Mouse (Mus musculus) frontal cortex, postnatal 14 days (tissue): ENCODE results near the gene Pan3.

ENCODE experiments used
- DNase-seq, 2 experiments: peaks; one replicate each; pipeline ENCODE4 v3.0.0; 2022; ENCODE audit warnings: low spot score in 2 of 2

Gene Pan3

DNA sequence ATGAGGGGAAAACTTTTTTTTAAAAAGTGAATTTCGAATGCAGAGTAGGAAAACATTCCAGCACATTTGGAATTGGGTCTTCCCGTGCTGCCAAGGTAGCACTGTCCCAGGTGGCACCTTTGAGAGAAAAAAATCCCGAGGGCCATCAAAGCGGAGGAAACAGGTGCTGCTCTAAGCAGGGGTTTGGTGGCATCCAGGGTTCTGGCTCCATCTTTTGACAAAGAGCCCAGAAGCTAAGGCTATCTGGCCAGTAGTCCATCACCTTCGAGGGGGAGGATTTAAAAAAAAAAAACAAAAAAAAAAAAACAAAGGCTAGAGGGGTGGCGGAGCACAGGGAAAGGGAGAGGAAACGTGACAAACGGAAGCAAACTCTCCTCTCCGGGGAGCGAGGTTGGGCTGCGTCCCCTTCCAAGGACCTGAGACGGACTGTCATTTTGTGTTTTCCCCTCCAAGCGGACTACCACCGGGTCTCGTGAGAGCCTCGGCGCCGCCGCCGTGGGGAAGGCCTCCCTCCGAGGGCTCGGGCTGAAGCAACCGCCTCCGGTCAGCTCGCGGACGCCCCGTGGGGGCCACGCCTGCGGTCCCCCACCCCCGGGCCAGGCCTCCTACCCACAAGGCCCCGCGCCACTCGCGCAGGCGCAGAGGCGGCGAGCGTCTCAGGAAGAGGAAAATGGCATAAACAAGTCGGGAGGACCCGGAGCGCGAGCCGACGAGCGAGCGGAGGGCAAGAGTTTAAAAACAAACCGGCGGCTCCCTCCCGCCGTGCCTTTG is at the start of gene Pan3:
Pan3 (plus strand) TSS at position 627 of the 771 bp plus-strand sequence.
- DNase-seq, result peak; percentile 90 to 92

DNA sequence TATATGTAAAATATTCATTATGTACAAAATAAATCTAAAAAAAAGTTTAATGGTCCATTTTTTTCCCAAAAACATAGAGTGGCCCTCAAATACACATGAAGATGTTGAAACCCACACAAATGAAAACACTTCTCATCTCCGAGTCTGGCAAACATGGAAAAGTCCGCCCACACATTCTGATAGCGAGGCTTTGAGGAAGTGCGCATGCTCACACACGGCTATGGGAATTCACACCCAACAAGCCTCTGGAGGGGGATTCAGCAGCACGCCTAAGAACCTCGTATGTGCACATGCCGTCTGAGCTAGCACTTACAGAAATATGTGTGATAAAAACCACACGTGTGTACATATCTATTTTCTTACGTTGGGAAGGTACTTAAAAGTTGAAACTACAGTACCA is 48.6 kb upstream of the Pan3 start:
- no peak for DNase-seq

DNA sequence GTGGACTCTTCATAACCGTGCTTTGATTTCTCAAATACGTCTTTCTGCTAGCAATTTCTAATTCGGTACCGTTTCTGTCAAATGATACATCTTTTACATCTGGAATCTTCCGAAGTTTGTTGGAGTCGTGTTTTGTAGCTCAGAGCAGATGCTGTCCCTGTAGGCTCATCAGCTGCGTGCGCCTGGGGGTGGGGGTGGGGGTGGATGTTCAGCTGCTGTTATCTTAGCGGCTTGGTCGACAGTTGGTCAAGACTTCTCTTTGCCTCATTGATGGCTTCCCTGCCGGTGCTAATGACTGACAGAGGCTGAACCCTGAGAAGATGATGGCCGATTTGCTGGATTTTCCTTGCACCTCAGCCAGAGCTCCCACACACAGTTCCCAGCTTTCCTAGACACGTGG is 43.1 kb upstream of the Pan3 start:
- no peak for DNase-seq

DNA sequence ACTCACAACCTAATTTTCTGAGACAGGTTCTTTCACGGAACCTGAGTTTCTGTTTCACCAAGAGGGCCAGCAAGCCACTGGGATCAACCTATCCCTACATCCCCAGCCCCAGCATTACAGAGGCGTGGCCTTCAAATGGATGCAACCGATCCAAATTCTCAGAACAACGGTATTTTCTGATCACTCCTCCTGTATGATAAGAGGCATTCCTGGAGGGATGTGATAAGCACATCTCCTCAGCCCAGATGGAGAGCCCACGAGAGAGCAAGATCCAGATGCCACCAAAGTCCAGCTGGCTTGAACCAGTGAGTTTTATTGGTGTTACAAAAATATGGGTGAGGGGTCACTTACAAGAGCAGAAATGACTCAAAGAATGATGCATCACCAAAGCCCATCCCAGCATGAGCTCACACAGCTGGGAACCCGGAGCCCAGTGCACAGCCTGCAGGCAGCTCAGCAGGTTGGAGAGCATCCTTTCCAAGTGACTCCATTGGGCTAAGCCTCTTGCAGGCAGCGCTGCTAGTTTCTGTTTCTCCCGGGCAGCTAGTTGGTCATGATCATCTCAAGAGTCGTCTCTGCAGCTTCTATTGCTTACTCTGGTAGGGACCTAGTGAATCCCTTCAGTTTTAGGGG is 41.5 kb upstream of the Pan3 start:
- DNase-seq, result no peak

DNA sequence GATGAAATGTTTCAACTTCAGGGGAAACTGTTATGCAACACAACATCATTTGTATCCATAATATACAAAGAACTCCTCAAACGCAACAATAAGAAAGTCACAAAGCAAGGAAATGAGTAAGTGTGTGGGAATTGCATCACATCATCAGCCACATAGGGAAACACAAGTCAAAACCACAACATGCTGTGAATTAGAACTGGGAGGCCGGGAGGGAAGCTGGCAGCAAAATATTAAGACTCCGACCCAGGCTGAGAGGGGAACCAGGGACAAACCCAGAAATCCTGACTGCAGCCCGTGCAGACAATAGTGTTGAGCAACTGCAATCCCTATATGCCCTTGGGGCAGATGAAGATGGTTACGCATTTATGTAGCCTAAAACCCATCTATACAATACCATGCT is 40.9 kb upstream of the Pan3 start:
- DNase-seq, result no peak

DNA sequence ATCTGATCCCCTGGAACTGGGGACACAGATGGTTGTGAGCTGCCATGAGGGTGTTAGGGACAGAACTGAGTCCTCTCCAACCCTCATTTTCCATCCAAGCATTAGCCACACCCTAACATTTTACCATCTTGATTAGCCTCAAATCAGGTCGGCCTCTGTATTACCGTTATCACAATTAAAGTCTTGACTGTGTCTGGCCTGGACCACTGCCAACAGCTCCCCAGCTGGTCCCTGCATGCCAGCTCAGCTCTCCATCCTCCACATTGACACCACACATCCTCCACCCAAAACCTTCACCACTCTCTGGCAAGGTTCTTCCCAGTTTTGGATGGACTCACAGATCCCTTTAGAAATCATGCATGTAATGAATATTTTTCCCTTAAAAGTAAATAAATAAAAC is 39.2 kb upstream of the Pan3 start:
- DNase-seq, result no peak

DNA sequence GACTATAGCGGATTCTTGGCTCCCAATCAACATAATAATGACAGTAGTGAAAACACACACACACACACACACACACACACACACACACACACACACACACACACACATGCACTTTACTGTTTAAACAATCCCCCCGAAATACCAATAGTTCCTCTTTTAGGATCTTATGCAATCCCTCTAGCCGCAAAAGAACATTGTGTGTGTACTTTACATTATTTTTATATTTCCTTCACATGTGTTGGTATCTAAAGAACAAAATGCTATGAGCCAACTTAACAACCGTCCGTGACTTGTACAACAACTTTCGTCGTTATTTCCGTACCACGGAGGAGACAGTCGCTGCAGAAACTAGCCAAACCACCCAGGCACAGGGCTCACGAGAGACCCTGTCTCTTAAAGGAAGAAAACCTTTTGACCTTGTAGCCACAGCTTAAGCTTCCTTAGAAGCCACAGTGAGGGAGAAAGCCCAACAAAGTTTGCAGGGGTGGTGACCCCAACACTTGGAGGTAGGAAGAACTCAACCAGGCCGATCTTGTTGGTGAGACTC is 37.2 kb upstream of the Pan3 start:
- DNase-seq, result no peak

DNA sequence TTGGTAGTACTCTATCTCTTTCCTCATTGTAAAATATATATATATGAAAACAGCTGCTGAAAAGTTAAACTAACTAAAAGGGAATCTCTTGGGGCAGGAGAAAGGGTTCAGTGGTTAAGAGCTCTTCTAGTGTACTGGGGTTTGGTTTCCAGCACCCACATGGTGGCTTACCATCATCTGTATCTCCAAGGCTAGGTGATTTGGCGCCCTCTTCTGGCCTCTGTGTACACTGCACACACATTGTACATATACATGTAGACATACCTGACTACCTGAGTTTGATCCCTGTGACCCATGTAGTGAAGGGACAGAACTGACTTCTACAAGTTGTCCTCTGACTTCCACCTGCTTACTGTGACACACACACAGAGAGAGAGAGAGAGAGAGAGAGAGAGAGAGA is 34.9 kb upstream of the Pan3 start:
- no peak for DNase-seq

DNA sequence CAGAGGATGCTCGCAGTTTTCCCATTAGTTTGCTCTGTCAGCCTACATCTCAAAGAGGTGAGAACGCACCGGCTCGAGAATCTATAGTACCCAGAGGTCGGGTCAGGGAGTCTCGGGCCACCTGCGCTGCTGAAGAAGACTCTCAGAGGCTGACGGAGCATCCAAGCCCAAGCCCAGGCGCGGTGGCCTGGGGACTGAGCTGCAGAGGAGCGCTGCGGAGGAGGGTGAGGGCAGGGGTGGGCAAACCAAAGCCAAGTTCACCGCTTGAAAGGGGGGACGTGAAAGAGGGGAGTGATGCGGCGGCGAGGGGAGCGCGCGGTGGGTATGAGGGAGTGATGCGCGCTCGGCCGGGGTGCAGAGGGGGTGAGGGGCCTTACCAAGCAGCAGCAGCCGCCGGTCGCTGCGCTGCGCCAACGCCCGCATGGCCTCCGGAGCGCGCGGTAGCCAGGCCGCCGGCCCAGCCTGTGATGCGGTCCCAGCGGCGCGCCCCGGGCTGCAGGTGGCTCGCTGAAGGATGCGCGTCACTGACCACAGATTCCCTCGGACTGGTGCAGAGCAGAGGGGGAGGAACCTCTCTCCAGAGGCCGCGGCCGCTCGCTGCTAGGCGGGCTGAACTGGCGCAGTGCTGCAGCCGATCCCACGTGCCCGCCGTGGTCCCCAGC is 30.0 kb upstream of the Pan3 start, which contains the start of gene Flt3:
Flt3 (minus strand) TSS at position 647 of the 662 bp plus-strand sequence.
- no peak for DNase-seq

DNA sequence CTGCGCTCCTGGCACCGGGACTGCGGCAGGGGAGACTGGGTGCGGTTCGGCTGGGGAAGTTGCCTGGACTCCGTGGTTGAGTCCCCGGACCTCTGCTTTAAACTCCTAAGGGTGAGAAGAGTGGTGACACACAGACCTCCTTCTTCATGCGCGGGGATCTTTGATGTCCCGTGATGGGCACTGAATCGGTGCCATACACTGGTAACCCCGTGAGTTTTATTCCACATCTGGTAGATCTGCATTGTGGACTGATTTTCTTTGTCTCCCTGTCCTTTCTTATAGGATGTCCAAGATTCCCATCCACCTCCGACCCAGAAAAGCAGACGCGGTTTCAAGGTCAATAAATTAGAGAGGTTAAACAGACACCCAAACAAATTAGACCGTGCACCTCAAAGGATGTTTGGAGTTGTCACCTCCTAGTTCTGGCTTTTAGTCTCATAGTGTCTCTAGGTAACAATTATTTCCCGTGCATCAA is 29.4 kb upstream of the Pan3 start:
- DNase-seq, result no peak

DNA sequence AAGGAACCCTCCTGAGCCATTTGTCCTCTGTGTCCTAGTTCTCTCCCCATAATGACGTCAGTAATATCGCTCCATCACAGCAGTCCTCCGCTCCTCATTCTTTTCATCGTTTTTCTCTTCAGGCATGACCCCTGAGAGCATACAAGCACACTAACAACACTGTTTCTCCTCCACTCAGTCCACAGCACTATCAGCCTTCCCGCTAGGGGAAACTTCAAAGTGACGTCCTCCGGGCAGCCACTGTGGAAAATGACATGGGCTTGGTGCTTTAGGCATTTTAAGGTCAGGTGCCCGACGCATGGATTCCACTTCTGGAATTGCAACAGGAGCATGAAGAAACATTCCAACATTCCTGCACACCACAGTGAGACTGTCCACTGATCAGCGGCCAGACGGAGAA is 28.9 kb upstream of the Pan3 start:
- DNase-seq, result no peak

DNA sequence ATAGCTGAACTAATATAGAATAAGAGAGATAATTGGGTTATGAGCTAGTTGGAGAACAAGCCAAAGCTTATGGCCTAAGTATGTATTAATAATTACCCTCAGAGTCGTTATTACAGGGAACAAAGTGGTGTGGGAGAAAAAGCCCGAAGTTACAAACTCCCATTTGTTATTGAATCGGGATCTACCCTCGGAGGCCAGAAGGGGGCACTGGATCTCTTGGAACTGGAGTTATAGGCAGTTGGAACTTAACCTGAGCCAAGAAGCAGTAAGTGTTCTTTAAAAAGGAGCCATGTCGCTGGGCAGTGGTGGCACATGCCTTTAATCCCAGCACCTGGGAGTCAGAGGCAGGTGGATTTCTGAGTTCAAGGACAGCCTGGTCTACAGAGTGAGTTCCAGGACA is 27.5 kb upstream of the Pan3 start:
- peak in 1 of 2 experiments; percentile 47 for DNase-seq

DNA sequence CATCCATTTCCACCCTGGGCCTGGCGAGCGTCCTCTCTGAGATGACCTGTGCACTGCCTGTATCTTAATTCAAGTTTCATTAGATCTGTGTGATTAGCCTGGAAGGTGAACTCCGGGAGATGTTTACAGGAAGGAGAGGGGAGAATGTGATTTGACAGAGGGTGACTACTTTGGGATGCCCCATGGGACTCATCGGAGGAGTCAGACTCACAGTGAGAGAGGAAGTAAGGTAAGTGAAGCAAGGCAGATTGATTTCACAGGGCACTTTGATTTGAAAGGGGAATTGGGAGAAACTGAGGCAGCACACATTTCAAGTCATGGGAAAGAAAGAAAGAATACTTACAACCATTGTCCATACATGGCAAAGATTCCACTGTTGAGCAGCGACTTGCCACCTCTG is 23.8 kb upstream of the Pan3 start:
- DNase-seq, result no peak

DNA sequence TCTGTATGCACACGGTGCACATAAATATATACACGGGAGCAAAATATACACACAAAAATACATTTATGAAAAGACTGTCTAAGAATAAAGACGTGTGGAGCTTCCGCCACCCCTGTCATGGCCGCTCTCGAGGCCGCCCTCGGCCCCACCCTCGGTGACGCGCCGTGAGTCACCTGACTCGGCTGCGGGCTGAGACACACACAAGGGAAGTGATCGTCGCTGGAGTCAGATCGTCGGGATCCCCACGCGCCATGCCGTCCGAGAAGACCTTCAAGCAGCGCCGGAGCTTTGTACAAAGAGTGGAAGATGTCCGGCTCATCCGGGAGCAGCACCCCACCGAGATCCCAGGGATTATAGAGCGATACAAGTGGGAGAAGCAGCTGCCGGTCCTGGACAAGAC is 21.2 kb upstream of the Pan3 start:
- no peak for DNase-seq

DNA sequence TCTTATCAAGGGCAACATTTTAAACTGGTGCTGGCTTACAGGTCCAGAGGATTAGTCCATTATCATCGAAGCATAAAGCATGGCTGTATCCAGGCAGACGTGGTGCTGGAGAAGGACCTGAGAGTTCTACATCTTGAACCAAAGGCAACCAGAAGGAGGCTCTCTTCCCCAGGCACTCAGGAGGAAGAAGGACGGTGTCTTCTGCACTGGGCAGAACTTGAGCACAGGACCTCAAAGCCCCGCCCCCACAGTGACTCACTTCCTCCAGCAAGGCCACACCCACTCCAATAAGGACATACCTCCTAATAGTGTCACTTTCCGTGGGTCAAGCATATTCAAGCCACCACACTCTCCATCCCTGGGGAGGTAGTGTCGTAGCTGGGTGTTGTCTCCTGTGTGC is 19.4 kb upstream of the Pan3 start:
- DNase-seq, result no peak

DNA sequence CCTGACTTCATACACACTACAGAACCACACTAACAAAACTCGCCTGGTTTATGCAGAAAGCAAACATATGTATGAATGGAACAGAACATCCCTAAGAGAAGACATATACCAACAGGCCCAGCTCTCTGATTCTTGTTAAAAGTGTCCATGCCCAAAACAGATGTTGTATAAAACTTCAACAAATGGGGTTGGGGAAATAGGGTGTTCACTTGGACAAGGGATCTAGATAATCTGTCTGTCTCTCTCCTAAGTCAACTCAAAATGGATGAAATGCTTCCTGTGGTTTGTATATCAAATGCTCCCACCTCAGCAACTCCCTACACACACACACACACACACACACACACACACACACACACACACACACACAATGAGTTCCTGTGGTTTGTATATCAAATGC is 12.0 kb upstream of the Pan3 start:
- DNase-seq, result no peak

DNA sequence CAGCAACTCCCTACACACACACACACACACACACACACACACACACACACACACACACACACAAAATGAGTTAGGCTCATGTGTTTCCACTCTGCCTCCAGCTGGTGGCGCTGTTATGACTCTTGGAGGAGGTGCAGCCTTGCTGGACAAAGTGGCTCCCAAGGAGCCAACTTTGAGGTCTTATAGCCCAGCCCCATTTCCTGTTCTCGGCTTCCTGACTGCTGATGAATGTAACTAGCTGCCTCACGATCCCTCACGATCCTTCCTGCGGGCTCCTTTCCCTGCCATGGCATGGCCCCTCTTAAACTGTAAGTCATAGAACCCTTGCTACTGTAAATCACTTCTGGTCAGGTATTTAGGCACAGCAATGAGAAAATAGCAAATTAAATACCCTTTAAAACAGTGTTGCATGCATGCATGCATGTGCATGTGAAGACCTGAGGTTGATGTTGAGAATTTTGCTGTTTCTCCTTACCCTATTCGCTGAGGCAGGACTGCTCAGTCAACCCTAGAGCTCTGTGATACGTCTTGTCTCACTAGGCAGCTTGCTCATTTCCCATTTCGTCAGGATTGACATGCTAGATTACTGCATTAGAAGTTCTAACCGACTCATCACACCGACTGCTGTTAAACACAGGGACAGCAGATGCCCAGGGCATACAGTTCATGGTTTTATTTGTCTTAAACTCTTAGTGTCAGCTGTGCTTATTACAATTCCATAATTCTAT is 11.4 kb upstream of the Pan3 start:
- no peak for DNase-seq

DNA sequence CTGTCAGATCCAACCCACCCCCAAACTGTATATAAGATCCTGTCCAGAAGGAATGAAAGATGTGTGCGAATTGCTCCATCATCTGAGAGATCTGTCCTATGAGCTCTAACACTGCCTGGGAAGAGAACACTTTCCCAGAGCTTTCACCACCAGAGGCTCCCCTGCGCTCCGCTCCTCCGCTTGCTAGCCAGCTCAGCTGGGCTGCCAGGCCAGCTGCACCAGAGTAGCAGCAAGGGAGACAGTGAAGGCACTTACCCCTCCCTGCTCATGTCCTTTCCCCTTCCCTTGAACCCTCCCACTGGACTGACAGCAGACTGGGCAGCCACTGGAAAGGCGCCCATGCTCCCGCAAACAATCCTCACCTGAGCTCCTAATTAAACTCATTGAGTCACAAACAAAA is 6.3 kb upstream of the Pan3 start:
- no peak for DNase-seq

DNA sequence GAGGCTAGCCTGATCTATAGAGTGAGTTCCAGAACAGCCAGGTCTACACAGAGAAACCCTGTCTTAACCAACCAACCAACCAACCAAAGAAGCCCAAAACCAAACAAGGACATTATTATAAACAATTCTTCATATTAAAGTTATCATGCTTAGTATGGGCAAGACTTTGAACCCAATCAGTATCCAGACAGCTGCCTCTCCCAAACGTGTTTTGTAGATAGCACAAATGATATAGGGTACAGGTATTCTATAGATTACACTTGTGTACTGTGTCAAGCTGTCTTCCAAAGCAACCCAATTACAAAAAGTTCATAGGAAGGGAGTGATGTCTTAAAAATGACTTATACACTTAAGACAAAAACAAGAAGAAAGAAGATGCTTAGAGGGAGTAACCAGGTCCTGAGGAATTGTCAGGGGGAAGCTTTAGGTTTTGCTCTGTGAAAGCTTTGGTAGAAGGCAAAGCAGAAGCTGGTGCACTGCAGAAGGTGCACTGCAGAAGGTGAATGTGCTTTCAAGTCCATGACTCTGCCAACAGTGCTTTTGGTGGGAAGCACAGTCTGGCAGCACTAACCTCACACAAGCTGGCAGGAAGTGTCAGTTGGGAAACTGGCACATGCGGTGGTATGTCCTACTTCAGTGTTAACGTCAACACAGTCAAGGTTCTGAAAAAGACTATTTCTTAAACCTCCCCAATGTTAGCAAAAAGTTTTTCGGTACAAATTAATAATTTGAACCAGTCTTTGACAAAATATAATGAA is 3.7 kb upstream of the Pan3 start:
- DNase-seq, result no peak

DNA sequence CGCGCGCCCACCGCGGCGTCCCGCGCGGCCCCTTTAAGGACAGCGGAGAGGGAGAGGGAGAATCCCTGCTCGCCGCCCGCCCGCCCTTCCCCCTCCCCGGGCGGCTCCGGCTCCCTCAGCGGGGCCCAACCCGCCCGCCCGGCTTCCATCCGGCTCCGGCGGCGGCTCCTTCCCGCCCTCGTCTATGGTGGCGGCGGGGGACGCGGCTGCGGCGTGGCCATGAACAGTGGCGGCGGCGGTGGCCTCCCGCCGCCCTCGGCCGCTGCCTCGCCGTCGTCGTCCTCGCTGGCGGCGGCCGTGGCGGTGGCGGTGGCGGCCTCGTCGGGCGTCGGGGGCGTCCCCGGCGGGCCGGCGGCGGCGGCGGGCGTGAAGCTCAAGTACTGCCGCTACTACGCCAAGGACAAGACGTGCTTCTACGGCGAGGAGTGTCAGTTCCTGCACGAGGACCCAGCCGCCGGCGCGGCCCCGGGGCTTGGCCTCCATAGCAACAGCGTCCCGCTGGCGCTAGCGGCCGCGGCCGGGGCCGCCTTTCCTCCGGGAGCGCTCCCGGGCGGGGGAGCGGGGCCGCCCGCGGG is 487 bp downstream of the Pan3 start:
- peak in 1 of 2 experiments; percentile 32 for DNase-seq
